Mouse (Mus musculus): ENCODE data around the gene Asic2. TPM values are rescaled to one million over a fixed set of nuclear protein-coding genes. Genes with fewer than 3 reads are reported as not detected.

Gene Asic2
- polyA plus RNA-seq, 1 experiment, result not detected

DNA sequence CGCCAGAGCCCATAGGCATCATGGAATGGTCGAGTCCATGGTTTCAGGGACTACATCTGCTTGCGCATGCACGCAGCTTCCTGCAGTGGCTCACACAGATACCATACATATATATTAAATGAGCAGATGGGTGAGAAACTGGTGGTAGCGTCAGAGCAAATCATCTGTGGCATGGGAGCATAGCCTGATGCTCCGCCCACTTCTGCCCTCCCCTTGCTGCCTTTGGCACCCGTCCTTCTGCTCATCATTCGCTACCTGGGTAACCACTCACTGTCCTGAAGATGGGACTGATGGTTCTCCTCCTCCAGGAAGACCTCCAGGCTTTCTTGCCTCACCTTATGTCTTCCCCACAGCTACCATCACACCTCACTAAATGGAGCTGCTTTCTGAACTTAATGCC lies 995.0 kb downstream of the Asic2 start:
- Histone ChIP-seq H3K27ac (ENCODE audit: insufficient read depth, low read length) (no peak overlapping the region), H3K4me3 (ENCODE audit: insufficient read depth, low read length) (no peak overlapping the region), H3K4me1 (ENCODE audit: control insufficient read depth, insufficient read depth, low read length) (no peaks in the 10 kb centered on the region)
- TF ChIP-seq CTCF (IDR thresholded peaks at IDR 0.05; ENCODE audit: borderline replicate concordance, insufficient read depth, low read length), result no peak
- no peak for TF ChIP-seq POLR2A (IDR thresholded peaks at IDR 0.05; ENCODE audit: low read depth, low read length)

DNA sequence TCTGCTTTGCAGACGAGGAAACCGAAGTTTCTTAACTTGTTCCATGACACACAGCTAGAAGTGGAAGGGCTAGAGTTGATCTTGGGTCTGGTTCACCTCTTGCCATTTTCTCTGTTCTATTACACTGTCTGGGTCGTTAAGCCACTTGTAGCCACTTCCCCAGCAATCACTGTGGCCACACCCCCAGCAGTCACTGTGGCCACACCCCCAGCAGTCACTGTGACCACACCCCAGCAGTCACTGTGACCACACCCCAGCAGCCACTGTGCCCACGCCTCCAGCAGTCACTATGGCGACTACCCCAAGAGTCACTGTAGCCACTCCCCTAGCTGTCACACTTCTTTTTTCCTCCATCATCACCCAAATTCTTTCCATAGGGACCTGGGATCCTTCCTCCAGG lies 1000.7 kb downstream of the Asic2 start:
- no peak for TF ChIP-seq POLR2A (IDR thresholded peaks at IDR 0.05; ENCODE audit: low read depth, low read length)
- TF ChIP-seq CTCF (IDR thresholded peaks at IDR 0.05; ENCODE audit: borderline replicate concordance, insufficient read depth, low read length), result no peak

DNA sequence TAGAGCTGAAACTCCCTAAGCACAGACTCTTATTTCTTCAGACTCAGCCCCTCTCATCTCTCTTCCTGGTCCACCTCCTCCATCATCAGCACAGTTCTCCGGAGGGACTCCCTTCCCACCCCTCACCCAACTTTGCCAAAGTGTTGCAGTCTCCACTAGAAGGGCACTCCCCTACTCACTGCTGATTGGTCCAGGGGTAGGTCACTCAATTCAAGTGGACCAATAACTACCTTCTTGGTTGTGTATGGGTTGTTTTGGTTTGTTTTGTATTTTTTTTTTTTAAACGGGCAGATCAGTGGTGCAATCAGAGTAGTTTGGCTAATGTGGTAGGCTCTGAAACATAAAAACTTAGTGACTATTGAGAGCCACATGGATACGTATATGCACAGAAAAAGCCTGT lies 1002.2 kb downstream of the Asic2 start:
- H3K27ac ChIP-seq (ENCODE audit: insufficient read depth, low read length), result no peak overlapping the region
- no peaks in the 10 kb centered on the region for H3K4me1 ChIP-seq (ENCODE audit: control insufficient read depth, insufficient read depth, low read length)
- TF ChIP-seq CTCF (IDR thresholded peaks at IDR 0.05; ENCODE audit: borderline replicate concordance, insufficient read depth, low read length), result no peak
- no peak overlapping the region for H3K4me3 ChIP-seq (ENCODE audit: insufficient read depth, low read length)

More for the DNA sequence above, 1000.7 kb downstream of the Asic2 start:
- Histone ChIP-seq H3K4me1 (ENCODE audit: control insufficient read depth, insufficient read depth, low read length) (no peaks in the 10 kb centered on the region), H3K27ac (ENCODE audit: insufficient read depth, low read length) (no peak overlapping the region), H3K4me3 (ENCODE audit: insufficient read depth, low read length) (no peak overlapping the region)

DNA sequence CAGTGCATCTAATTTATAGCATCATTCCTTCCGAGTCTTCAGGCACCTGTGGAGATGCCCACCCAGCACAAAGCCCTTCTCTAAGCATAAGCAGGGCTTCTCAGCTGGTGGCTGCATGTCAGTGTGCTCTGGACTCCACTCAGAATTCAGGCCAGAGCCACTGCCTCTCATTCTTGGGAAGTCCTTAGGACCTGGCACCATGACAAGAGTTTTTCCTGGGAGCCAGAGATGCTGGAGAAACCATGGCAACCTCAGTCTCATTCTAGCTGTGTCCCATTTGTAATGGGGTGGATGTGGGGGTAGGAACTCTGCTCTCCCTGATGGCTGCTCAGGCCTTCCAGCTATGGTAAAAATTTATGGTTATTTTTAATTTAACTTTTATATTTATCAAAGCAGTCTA lies 1006.9 kb downstream of the Asic2 start:
- no peak for TF ChIP-seq POLR2A (IDR thresholded peaks at IDR 0.05; ENCODE audit: low read depth, low read length)
- TF ChIP-seq CTCF (IDR thresholded peaks at IDR 0.05; ENCODE audit: borderline replicate concordance, insufficient read depth, low read length), result no peak
- Histone ChIP-seq H3K27ac (ENCODE audit: insufficient read depth, low read length) (no peak overlapping the region), H3K4me1 (ENCODE audit: control insufficient read depth, insufficient read depth, low read length) (no peaks in the 10 kb centered on the region), H3K4me3 (ENCODE audit: insufficient read depth, low read length) (no peak overlapping the region)

DNA sequence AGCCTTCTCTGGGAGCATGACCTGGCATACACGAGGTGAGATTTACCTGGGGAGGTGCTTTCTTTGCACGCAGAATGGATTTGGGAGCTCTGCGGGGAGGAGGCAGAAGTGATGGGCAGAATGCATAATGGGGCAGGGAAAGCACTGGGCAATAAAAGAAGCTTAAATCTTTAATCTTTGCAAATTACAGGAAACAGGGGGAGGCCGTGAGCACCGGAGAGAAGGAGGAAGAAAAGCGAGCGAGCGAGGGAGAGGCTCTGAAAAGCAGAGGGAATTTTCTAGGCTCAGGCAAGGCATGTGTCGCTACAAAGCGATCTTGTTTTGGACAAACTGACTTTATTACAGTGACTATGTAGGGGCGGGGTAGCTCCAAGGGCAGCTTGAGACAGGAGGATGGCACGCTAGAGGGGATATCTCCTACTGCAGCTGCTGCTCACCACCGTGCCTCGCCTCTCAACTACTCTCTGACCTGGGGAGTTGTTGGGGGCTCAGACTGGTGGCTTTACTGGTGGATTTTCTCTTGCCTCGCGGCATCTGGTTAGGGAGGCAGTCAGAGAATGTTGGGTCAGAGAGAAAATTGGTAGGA lies 1010.1 kb downstream of the Asic2 start:
- no peak overlapping the region for H3K27ac ChIP-seq (ENCODE audit: insufficient read depth, low read length)
- H3K4me1 ChIP-seq (ENCODE audit: control insufficient read depth, insufficient read depth, low read length), result no peaks in the 10 kb centered on the region
- TF ChIP-seq POLR2A (IDR thresholded peaks at IDR 0.05; ENCODE audit: low read depth, low read length) (no peak), CTCF (IDR thresholded peaks at IDR 0.05; ENCODE audit: borderline replicate concordance, insufficient read depth, low read length) (no peak)

DNA sequence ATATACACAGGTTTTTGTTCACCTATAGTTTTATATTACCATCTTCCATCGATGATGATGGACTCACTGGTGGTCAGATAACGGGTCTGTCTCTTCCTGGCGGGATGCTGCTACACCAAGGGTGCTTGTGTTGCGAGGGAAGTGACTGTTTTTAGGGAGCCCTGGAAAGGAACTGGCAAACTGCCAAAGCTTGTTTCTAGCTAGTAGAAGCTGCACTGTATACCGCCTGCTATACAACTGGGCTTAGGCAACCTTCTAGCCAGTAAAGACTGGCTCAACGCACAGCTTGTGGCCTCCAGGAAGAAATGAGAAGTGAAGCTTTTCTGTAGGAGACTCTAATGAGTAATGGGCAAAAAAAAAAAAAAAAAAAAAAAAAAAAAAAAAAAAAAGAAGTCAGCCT lies 1012.3 kb downstream of the Asic2 start:
- TF ChIP-seq CTCF (IDR thresholded peaks at IDR 0.05; ENCODE audit: borderline replicate concordance, insufficient read depth, low read length) (no peak), POLR2A (IDR thresholded peaks at IDR 0.05; ENCODE audit: low read depth, low read length) (no peak)
- H3K4me3 ChIP-seq (ENCODE audit: insufficient read depth, low read length), result no peak overlapping the region
- no peak overlapping the region for H3K27ac ChIP-seq (ENCODE audit: insufficient read depth, low read length)
- no peaks in the 10 kb centered on the region for H3K4me1 ChIP-seq (ENCODE audit: control insufficient read depth, insufficient read depth, low read length)

More for the DNA sequence above, 1010.1 kb downstream of the Asic2 start:
- no peak overlapping the region for H3K4me3 ChIP-seq (ENCODE audit: insufficient read depth, low read length)

DNA sequence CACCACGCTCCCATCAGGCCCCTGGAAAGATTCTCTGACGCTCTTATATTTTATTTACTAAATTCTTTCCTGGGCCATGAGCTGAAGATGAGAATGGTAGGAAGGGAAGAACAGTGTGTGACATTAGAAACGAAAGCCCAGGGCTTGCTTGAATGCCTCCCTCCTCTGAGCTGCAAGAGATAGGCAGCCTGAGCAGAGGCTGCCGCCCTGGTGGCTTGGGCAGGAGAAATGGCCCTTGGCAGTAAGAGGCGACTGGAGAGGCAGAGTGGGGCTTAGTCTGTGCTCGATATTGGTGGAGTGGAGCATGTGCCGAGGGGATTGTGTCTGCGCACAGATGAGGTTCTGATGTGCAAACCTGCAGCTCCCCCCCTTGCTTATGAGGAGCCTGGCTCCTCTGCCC lies 1014.1 kb downstream of the Asic2 start:
- Histone ChIP-seq H3K4me3 (ENCODE audit: insufficient read depth, low read length) (no peak overlapping the region), H3K27ac (ENCODE audit: insufficient read depth, low read length) (no peak overlapping the region), H3K4me1 (ENCODE audit: control insufficient read depth, insufficient read depth, low read length) (peaks cover 2% of the 10 kb centered on the region; the same call in 1 of the 2 replicates)
- no peak for TF ChIP-seq CTCF (IDR thresholded peaks at IDR 0.05; ENCODE audit: borderline replicate concordance, insufficient read depth, low read length)
- TF ChIP-seq POLR2A (IDR thresholded peaks at IDR 0.05; ENCODE audit: low read depth, low read length), result no peak

DNA sequence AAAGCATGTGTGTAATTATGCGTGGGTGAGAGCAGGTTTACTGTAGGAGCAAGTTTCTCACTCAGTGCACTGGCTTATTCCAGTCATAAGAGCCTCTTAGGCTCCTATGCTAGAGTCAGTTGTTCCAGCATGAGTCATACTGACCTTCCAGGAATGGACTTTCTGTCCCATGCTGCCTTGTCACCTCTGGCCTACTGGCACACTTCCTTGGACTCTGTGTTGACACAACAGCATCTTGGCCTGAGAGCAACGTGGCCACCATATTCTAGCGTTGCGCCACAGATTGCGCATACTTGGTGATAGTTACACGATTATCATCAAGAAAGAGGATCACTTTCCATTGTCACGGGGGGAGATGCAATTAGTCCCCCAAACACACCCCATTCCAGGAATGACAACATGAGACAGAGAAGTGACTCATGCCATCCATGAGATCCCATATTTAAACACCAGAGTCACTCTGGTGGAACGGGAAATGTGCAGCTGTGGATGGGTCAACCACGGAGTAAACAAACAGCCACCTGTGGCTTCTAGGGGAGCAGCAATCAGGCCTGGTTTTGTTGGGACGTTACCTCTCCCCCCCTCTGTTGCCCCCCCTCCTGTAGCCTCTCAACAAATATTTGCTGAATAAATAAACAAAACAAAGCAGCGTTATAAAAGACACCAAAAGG lies 1019.1 kb downstream of the Asic2 start:
- Histone ChIP-seq H3K27ac (ENCODE audit: insufficient read depth, low read length) (no peak overlapping the region), H3K4me1 (ENCODE audit: control insufficient read depth, insufficient read depth, low read length) (peaks cover 6% of the 10 kb centered on the region), H3K4me3 (ENCODE audit: insufficient read depth, low read length) (no peak overlapping the region)
- TF ChIP-seq POLR2A (IDR thresholded peaks at IDR 0.05; ENCODE audit: low read depth, low read length) (no peak), CTCF (IDR thresholded peaks at IDR 0.05; ENCODE audit: borderline replicate concordance, insufficient read depth, low read length) (no peak)

DNA sequence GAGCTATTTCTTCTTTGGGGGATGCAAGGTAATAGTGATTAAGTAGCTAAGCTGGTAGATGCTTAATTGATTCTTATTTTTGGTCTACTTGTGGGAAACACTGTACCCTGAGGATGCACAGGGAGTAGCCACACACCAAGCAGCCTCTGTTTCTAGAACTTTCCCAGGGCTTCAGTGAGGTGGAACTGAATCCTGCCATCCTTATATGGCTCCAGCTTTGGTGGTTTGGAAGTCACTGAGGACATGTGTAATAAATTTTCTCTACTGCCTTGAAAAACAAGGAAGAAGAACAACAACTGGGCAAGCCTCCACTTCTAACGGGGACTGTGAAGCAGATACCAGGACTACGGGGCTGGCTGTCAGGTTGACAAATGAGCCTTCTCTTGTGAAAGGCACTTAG lies 1020.2 kb downstream of the Asic2 start:
- Histone ChIP-seq H3K4me3 (ENCODE audit: insufficient read depth, low read length) (no peak overlapping the region), H3K27ac (ENCODE audit: insufficient read depth, low read length) (no peak overlapping the region), H3K4me1 (ENCODE audit: control insufficient read depth, insufficient read depth, low read length) (peaks cover 6% of the 10 kb centered on the region)
- TF ChIP-seq CTCF (IDR thresholded peaks at IDR 0.05; ENCODE audit: borderline replicate concordance, insufficient read depth, low read length) (no peak), POLR2A (IDR thresholded peaks at IDR 0.05; ENCODE audit: low read depth, low read length) (no peak)

DNA sequence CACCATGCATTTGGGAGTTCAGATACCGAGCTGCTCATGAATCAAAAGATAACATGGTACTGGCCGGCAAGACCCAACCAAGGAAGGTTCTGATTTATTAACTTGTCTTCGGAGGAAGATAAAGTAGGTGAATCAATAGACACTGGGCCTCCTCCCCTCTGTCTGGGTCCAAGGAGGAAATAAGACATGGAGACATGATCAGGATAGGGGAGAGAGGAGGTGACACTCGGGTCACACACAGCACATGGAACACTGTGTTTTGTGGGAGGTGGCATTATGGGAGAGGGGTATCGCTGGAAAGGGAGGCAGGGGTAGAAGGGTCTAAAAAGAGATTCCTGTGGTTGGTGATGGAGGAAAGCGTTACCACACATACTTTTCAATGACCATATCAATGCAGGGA lies 1022.1 kb downstream of the Asic2 start:
- H3K27ac ChIP-seq (ENCODE audit: insufficient read depth, low read length), result no peak overlapping the region
- H3K4me1 ChIP-seq (ENCODE audit: control insufficient read depth, insufficient read depth, low read length), result peaks cover 6% of the 10 kb centered on the region
- TF ChIP-seq CTCF (IDR thresholded peaks at IDR 0.05; ENCODE audit: borderline replicate concordance, insufficient read depth, low read length), result no peak
- TF ChIP-seq POLR2A (IDR thresholded peaks at IDR 0.05; ENCODE audit: low read depth, low read length), result no peak
- no peak overlapping the region for H3K4me3 ChIP-seq (ENCODE audit: insufficient read depth, low read length)

Measured in embryonic fibroblast, embryonic 13.5 days (primary cell).